Mouse (Mus musculus): ENCODE measurements around the gene Phf21a.

Gene Phf21a

DNA sequence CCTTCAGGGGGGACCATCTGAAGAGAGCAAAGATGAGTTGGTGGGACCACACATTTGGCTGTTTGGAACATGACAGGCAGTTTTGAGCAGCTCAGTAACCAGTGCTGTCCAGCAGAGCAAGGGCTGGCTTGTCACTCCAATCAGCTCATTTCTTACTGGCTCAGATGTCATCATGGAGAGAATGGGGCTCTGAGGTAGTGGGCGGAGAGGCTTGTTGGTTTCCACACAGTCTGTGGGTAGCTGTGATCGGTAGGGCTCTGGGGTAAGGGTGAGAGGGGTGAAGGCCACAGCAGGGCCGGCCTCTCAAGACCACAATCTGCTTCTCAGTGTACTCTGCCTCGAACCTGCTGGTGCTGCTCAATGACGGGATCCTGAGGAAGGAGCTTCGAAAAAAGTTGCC is 283.4 kb downstream of the Phf21a start:
- in situ Hi-C loops (cut with MboI, MseI), result loop anchor here in 1 of 2 experiments (10.0 kb wide), 1 partner anchor 59 kb away; the partner anchor contains the start of gene Cry2

DNA sequence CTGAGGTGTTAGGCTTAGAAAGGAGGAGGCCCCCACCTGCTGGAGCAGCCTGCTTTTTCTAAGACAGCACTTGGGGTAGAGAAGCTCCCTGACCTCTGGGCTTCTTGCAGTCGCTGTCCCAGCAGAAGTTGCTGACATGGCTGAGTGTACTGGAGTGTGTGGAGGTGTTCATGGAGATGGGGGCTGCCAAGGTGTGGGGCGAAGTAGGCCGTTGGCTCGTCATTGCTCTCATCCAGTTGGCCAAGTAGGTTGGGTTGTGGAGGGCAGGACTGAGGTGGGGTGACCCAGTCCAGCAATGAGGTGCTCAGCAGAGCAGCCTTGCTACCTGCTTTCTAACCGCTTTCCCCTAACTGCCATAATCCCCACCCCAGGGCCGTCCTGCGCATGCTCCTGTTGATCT is 284.4 kb downstream of the Phf21a start:
- in situ Hi-C loops (cut with MboI, MseI), result loop anchor here in 1 of 2 experiments (10.0 kb wide), 1 partner anchor 57 kb away; the partner anchor contains the start of gene Cry2

DNA sequence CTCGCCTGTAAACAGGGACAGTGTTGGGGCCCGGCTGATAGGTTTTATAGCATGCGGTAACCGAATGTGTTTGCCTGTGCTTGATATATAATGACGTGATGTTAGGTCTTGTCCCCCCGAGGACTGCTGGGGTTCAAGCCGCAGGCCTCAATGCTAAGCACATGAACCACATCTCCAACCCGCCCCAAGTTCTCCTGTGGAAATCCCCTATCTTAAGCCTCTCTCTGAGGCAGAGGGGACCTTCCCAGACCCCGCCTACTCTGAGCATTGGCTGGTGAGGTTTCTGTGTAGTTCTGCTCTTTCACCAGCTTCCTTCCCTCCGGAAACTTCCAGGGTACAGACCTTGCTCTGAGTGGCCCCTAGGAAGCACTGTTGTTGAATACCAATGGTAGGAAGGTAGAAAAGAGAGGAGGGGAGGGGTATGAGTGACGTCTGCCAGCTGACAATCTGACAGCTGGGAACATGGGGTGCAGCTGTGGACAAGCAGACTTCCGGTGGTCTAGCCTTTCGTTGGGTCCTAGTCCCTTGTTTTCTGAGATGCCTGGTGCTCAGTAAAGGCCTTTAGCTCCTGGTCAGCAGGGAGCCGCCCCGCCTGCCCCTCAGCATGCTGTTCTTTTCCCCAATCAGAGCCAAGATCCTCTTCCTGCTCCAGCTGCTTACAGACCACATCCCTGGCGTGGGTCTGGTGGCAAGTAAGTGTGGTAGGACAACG is 287.0 kb downstream of the Phf21a start:
- in situ Hi-C loops (cut with MboI, MseI), result loop anchor here (10.0 kb wide), 2 partner anchors 55 to 785 kb away; partner anchors contain the start of gene Cry2 (in 1 of the 2)

DNA sequence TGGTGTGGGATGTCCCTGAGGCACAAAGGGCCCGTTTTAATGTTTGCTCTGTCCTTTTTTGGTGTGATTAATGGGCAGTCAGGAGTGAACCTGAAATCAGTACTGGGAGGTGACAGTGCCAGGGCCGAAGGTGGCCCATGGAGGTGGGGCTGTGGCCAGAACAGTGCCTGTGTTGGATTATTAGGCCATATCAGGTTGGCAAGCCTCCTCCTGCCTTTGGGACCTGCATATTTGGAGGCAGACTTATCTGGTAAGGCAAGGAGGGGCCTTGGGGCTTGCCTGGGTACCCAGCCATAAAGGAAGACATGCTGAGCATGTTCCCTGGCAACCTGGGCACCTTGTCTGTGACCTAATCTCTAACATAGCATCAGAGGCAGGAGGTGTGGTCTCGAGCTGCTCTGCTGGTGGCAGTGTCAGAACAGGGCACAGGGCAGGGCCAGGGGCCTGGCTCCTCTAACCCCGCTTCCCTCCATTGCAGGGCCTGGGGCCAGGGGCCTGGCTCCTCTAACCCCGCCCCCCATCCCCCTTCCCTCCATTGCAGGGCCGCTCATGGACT is 287.7 kb downstream of the Phf21a start:
- in situ Hi-C loops (cut with MboI, MseI), result loop anchor here in 1 of 2 experiments (10.0 kb wide), 1 partner anchor 784 kb away; no protein-coding TSS in a partner anchor

DNA sequence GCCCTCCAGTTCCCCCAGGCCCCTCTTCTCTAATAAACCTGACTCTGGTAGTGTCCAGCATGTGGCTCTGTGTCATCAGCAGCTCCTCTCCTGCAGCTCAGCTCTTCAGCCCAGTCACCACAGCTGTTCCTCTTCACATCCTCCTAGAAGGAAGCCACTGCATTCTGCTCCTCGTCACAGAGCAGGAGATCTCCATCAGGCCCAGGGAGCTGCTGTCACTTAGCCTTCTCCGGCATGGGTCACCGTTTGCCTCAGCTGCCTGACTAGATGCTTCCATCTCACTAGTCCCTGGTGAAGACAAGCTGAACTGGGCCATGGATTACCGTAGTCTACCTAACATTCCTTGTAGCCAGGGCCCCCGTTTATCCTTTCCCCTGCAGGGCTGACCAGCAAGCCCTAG is 288.2 kb downstream of the Phf21a start:
- in situ Hi-C loops (cut with MboI, MseI), result loop anchor here in 1 of 2 experiments (10.0 kb wide), 1 partner anchor 784 kb away; no protein-coding TSS in a partner anchor

DNA sequence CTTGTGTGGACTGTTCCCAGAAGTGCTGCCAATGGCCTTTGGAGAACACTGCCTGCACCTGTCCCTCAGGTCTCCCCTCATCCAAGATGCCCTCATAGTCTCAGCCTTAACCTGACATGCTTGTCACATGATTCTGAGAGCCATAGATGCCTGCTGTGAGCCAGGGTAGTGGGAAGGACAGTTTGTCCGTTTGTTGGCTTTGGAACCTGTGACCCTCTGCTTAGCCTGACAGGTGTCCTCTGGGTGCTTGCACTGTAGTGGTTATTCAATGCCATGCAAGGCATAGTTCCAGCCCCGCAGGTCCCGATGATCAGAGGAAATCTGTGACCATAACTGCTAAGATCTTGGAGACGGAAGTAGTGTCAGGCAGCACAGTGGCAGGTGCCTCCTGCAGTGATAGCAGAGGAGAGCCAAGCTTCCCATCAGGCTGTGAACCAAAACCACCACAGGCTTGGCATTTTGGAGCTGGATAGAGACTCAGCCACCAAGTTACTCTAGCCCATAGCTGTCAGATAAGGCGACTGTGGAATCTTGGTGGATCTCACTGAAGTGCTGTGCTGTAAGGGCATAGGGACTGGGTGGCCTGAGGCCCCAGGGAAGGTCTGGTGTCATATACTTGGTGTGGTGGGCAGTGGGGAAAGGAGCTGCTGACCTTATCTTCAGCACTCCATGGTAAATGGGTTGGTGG is 289.1 kb downstream of the Phf21a start, which contains the start of gene 1700029I15Rik:
TSS of gene 1700029I15Rik (plus strand) at position 638 of the 688 bp plus-strand sequence.
- in situ Hi-C loops (cut with MboI, MseI), result loop anchor here in 1 of 2 experiments (10.0 kb wide), 1 partner anchor 783 kb away; no protein-coding TSS in a partner anchor

DNA sequence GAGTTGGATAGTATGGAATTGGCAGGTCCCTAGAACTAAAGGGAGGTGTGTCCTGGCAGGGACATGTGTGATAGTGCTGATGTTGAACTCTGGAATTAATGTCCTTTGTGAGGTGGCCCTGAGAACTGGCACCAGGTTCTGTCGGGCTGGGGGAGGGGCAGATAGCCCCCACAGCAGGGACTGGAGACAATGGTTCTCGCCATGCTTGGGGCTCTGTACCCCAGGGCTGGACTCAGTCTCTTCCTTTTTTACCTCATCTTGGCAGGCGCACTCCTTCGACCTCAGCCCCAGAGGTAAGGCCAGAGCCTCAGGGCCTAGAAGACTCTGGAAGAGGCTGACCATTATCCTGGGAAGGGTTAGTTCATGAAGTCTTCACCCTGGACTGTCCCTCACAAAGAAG is 289.8 kb downstream of the Phf21a start:
- in situ Hi-C loops (cut with MboI, MseI), result loop anchor here in 1 of 2 experiments (10.0 kb wide), 1 partner anchor 782 kb away; no protein-coding TSS in a partner anchor

DNA sequence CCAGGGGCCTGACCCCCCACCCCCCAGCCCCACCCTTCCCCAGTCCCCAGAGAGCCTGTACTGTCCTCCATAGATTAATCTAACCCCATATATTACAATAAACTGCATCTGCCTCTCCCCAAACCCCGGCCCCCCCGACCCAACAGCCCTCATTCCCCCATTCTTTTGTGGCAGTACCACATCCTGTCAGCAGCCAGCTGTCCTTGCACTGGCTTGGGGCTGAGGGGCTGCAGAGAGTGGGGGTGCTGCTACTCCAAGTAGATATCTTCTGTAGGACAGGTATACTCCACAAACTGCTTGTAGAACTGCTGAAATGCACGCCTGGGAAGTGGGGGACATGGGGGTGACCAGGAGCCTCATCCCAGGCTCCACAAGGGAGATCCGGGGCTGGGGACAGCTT is 291.2 kb downstream of the Phf21a start:
- in situ Hi-C loops (cut with MboI, MseI), result loop anchor here in 1 of 2 experiments (10.0 kb wide), 1 partner anchor 781 kb away; no protein-coding TSS in a partner anchor

DNA sequence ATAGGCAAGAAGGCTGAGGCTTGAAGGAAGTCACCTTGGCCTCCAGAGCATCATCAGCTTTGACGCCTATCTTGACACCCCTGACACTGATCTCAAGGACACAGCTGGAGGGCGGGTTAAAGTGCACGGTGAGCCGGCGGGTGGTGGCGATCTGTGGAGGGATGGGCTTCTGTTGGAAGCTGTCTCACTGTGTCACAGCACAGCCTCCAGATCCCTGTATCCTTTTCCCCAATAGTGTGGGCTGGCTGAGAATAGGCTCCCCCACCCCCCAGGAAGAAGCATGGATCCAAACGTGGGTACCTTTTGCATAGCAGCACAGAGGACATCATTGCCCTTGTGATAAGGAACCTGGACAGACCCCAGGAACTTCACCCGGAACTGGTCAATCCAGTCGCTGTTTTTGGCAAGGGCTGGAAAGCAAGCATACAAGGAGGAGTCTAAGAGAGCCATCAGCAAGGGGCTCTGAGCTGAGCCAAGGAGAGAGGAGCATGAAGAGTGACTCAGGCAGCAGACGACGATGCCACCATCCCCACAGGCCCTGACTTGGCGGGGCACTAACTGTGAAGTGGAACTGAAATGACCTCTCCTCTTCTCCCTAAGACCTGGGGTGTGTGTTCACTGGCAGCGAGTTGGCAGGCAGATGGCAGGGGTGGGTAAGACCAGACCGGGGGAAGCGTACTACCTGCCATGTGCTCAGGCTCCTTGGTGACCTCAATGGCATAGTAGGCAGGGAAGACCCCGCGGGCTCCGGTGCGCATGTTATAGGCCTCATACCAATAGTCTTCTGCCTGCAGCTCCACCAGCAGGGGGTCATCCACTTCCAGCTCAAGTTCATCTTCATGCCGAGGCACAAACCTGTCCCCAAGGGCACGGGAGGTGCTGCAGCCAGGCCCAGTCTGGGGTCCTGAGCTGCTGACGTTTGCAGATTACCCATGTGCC is 292.5 kb downstream of the Phf21a start:
- in situ Hi-C loops (cut with MboI, MseI), result loop anchor here in 1 of 2 experiments (10.0 kb wide), 1 partner anchor 779 kb away; no protein-coding TSS in a partner anchor

DNA sequence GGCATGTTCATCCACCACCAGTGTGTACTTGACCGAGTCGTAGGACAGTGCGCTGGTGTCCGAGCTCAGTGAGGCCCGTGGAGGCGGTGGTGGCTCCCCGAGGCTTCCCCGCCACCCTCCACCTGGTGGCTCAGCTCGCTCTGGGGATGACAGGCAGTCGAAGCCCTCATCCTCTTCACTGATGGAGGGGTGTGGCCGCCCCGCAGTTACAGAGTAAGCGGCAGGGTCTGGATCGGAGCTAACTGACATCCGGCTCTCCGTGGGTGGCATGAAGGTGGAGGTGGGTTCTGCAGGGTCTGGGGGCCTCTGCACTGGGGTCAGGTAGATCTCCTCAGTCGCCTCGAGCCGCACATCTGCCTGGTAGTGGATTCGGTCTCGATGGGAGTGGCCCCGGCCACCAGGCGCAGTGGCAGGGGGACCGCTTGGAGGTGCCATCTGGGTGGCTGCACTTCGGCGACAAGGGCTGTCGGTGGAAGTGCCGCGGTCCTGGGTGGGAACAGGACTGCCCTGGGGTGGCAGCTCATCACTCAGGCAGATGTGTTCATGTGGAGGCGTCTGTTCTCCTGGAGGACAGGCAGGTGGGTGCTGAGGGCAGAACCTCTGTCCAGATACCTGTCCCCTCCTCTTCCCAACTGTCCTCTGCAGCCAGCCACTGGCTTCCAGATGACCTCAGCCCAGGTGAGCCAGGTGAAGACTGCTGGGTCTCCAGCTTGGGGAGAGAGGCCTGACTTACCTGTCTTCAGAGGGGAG is 294.1 kb downstream of the Phf21a start:
- in situ Hi-C loops (cut with MboI, MseI), result loop anchor here in 1 of 2 experiments (10.0 kb wide), 1 partner anchor 778 kb away; no protein-coding TSS in a partner anchor

DNA sequence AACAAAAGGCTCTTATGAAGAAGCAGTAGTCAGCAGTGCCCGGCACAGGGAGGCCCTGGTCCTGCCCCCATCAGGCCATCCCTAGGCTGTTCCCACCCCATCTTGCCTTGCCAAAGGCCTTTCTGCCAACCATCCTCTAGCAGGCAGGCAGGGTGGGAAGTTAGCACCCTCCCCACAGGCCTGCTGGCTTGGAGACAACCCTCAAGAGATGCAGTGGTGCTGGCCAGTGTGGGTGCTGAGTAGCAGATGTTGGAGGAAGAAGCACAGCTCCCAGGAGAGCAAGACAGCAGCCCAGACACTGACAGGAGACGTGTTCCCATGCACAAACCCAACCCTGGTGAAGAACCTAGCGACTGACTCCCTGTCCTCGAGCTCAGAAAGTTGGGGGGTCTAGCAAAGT is 294.7 kb downstream of the Phf21a start:
- in situ Hi-C loops (cut with MboI, MseI), result loop anchor here in 1 of 2 experiments (10.0 kb wide), 1 partner anchor 777 kb away; no protein-coding TSS in a partner anchor

DNA sequence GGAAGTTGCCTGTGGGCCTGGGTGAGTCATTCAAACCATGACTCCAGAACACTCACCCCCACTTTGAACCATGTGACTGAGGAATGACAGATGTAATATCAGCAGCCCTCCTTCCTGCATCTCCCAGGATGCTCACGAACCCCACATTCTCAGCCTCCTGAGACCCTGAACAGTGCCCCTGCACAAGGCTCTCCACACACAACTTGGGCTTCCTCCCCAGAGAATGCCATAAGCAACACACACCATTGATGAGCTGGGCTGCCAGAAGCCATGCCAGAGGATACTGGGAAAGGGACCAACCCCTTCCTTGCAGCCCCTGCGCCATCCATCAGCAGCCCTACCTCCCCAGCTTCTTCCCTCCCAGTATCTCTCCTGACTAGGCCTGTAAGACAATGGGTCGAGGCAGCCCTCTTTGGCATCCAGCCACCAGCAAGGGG is 295.2 kb downstream of the Phf21a start:
- in situ Hi-C loops (cut with MboI, MseI), result loop anchor here in 1 of 2 experiments (10.0 kb wide), 1 partner anchor 777 kb away; no protein-coding TSS in a partner anchor

DNA sequence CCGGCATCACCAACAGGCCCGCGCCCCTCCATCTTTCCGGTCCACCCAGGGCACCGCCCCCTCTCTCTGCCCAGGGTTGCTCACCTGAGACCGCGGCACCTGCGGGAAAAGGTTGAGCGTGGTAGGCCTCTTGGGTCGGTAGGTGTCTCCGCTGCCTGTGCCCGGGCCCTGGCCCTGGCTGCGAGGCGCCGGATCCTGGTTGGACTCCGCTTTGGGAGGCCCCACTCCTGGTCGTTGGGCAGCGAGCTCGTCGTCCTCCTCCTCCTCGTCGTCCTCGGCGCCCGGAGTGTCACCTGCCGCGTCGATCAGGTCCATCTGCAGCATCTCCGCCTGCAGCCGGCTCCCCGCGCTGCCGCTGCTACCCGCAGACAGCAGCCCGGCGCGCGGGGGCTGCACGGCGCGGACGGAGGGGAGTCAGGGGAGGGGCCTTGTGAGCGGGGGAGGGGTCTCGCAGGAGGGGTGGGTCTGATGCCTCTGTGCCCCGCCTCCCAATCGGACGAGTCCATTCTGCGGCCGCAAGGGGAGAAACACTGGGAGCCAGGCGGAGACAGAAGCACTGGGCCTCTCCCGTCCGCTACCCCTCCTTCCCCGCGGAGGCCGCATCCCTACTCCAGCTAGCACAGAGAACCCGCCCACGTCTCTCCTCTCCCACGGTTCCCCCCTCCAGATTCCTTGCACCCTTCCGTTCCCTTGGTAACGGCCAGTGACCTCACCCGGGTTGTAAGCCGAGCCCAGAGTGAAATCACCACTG is 296.1 kb downstream of the Phf21a start:
- in situ Hi-C loops (cut with MboI, MseI), result loop anchor here in 1 of 2 experiments (10.0 kb wide), 1 partner anchor 776 kb away; no protein-coding TSS in a partner anchor

DNA sequence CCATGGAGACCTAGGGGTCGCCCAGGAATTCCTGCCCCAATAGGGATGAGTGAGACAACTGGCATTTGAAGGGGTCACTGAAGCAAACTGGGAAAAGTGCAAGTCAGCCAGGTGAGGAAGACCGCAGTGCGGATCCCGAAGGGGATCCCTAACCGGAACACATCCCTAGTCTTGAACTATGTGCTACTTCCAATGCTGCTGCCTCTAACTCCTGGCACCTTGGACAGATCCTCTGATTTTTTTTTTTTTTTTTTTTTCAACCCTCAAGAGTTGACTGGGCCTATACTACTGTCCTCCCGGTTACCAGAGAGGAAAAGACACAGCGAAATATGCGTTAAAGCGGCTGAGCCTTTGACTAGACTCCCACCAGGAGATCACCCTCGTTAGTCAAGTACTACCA is 296.7 kb downstream of the Phf21a start:
- in situ Hi-C loops (cut with MboI, MseI), result loop anchor here in 1 of 2 experiments (10.0 kb wide), 1 partner anchor 775 kb away; no protein-coding TSS in a partner anchor

DNA sequence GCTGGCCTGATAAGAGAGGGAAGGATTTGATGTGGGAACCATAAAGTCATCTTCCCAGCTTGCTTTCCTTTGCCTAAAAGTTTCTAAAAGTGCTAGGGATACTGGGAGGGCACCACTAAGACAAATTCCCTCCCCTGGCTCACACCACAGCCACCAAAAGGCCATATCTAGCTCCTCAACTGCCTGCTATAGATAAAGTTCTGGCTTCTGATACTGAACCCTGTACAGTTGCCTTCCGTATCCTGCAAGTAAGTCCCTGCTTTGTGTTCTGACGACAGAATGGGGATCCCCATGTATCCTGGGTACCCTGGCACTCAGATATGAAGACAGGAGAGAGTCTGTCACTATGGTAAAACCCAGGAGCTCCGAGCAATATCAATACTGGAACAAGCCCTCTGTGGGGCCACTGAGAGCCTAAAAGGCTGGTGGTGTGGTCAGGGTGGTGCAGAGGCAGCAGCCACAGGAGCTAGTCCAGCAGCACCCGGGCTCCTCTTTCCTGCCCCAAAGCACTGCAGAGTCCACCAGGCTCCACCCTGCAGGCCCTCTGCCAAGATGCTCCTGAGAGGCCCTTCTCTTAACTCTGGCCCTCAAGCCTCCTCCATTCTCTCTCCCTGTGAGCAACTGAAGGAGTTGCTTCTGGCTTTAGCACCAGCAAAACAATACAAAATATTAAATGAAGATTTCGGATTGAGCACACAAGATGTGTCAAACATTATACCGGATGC is 297.5 kb downstream of the Phf21a start:
- in situ Hi-C loops (cut with MboI, MseI), result no loop called here

DNA sequence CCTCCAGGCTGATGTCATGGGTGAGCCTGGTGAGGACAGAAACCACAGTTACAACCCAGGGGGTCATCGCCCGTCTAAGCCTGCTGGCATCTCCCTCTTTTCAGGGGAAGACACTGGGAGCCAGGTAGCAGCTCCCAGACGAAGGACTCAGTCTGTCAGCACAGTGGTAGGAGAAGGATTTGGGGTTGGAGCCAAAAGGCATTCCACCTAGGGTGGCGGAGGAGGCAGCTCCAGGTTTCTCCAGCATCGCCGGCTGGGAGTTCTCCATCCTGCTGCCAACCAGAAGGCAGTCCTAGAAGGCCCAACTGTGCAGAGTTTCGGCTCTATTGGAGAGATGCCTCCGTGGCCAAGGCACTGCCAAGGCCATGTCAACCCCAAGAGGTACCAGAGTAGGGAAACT is 298.2 kb downstream of the Phf21a start:
- in situ Hi-C loops (cut with MboI, MseI), result no loop called here

DNA sequence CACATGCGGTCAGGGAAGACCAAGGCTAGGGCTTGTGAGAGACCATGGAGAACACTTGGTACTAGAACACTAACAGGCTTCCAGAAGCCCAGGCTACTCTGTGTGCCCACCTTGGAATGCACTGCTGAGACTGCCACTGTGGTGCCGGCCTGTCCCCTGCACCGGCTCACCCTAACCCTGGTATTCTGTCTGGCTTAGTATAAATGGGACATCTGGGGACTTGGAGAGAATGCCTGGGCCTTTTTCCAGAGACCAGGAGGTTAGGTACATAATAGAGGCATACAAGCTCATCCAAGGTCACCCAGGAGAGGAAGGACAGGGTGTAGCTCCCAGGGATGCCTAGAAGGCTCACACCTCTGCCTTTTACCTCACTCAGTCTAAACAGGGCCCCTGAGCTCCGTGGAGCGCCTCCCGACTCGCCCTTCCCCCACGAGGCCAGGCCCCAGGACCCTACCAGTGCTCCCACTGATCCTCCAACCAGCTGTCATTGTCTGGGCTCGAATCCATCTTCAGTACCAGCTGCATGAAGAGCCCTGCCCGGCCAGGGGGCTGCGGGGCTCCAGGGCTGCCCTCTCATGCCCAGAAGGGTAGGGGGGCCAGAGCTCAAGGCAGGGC is 298.9 kb downstream of the Phf21a start:
- in situ Hi-C loops (cut with MboI, MseI), result no loop called here
